Mouse (Mus musculus) embryonic fibroblast, embryonic 13.5 days (primary cell): ENCODE results near the gene G3bp2. TPM values are rescaled to one million over a fixed set of nuclear protein-coding genes. Genes with fewer than 3 reads are reported as not detected.

Experiments
- H3K27ac ChIP-seq: 2 replicates; pipeline ENCODE4 v1.5.1; 2012; ENCODE audit warnings: low read length, control low read depth, inconsistent platforms; ENCODE audit not compliant: insufficient read depth
- H3K4me1 ChIP-seq: 2 replicates; pipeline ENCODE4 v1.6.1; 2011; ENCODE audit warnings: low read length; ENCODE audit not compliant: control insufficient read depth, insufficient read depth
- H3K4me3 ChIP-seq: 2 replicates; pipeline ENCODE4 v1.5.1; 2011; ENCODE audit warnings: mild to moderate bottlenecking, control low read depth, low read length; ENCODE audit not compliant: insufficient read depth
- CTCF ChIP-seq: IDR thresholded peaks from 2 replicates; pipeline ENCODE4 v1.5.1; 2011; ENCODE audit warnings: mild to moderate bottlenecking, control low read depth, low read length, moderate library complexity, borderline replicate concordance; ENCODE audit not compliant: insufficient read depth
- POLR2A ChIP-seq: IDR thresholded peaks from 2 replicates; pipeline ENCODE4 v1.6.1; 2011; ENCODE audit warnings: low read depth, mild to moderate bottlenecking, control low read depth, low read length, moderate library complexity
- polyA plus RNA-seq: library from polyadenylated mRNA; stranded (reverse); fragments of >200 nt; gene quantifications from 2 replicates; pipeline ENCODE4 v1.2.4, GENCODE M21; 2011; ENCODE audit warnings: low read depth; ENCODE audit not compliant: missing spikeins, insufficient read length

Gene G3bp2
- polyA plus RNA-seq, 1 experiment: 104 TPM

GRCm38 (mm10) chr5:92103816-92104415, 20.4 kb upstream of the G3bp2 start:
- no peak overlapping the region for H3K4me3 ChIP-seq
- no peak for TF ChIP-seq CTCF
- TF ChIP-seq POLR2A: no peak

DNA sequence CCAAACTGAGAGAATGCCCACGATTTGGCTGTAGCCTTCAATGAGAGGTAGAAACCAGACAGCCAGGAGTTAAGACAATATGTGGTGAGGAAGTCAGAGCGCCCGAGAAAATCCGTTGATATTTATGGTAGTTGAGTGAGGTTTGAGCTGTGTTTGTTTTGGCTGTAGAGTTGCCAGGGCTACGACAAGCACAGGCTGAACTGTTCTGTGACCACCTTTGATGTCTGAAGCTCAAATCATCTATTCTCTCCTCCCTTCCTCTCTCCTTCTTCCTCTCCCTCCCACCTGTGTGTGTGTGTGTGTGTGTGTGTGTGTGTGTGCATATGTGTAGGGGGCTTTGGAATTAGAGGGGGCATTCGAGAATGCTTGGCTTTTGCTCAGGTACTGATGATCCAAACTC, 19.5 kb upstream of the G3bp2 start:
- no peak for TF ChIP-seq CTCF
- no peak for TF ChIP-seq POLR2A
- peaks cover 4% of the 10 kb centered on the region for H3K4me1 ChIP-seq
- no peak overlapping the region for H3K4me3 ChIP-seq

More at GRCm38 (mm10) chr5:92103816-92104415, 20.4 kb upstream of the G3bp2 start:
- H3K4me1 ChIP-seq: peaks cover 4% of the 10 kb centered on the region
- H3K27ac ChIP-seq: no peak overlapping the region

DNA sequence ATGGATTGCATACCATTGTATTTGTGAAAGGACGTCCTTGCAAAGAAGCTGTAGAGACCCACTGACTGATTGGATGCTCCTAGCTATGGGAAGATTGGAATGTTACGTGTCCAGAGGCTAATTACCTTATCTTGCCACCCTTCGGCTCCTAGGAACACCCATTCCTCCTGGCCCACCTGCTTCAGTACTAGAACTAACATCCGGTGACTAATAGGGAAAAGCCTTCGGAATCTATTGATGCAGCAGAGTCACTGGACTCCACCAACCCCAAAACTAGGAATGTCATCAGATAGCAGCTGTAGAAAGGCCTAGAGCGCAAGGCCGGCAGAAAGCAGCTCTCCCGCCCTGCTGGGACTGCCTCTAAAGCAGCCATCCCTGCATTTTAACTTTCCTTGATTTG, 18.1 kb upstream of the G3bp2 start:
- TF ChIP-seq POLR2A (no peak), CTCF (no peak)
- H3K4me1 ChIP-seq: peaks cover 4% of the 10 kb centered on the region

More for the DNA sequence above, 19.5 kb upstream of the G3bp2 start:
- no peak overlapping the region for H3K27ac ChIP-seq

DNA sequence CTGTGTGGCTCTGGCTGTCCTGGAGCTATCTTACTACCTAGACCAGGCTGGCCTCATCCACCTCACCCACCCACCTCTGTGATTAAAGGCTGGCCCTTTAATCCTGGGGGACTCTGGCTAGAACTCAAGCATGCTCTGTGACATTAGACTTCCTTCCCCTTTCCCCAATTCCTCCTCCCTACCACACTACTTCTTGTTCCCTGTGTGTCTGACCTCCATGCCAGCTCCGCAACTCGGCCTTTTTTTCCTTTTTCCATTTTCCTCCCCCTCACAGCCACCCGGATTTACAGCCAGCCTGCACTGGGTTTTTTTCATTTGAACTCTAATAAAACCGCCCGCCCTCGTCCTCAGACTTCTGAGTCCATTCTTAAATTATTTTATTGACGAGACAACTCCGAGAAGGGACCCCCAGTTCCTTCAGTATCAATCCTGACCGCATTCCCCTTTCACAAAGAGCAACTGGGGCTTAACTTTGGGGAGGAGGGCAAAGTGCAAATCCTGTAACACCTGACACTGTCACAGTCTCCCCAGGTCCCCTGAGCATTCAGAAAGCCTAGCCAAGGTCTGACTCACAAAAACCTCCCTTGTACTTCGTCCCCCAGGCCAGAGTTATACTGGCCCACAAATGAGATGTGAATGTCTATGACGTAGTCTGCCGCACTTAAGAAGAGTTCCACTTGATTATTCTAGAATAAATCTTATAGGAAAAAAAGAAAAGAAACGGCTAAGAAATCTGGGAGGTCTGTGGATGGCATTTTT, 15.0 kb upstream of the G3bp2 start:
- Histone ChIP-seq H3K4me1 (peaks cover 2% of the 10 kb centered on the region; the same call in 1 of the 2 replicates), H3K4me3 (no peak overlapping the region), H3K27ac (no peak overlapping the region)
- TF ChIP-seq CTCF (no peak), POLR2A (no peak)

More for the DNA sequence above, 18.1 kb upstream of the G3bp2 start:
- Histone ChIP-seq H3K27ac (no peak overlapping the region), H3K4me3 (no peak overlapping the region)

- Histone ChIP-seq H3K4me3 (no peak overlapping the region), H3K4me1 (no peaks in the 10 kb centered on the region; the same call in 1 of the 2 replicates), H3K27ac (no peak overlapping the region)
- TF ChIP-seq POLR2A (no peak), CTCF (no peak)
These were observed 14.3 kb upstream of the G3bp2 start for GRCm38 (mm10) chr5:92097779-92098178.

GRCm38 (mm10) chr5:92096786-92097185, 13.3 kb upstream of the G3bp2 start:
- Histone ChIP-seq H3K27ac (no peak overlapping the region), H3K4me3 (no peak overlapping the region)
- TF ChIP-seq CTCF: no peak
- no peak for TF ChIP-seq POLR2A

DNA sequence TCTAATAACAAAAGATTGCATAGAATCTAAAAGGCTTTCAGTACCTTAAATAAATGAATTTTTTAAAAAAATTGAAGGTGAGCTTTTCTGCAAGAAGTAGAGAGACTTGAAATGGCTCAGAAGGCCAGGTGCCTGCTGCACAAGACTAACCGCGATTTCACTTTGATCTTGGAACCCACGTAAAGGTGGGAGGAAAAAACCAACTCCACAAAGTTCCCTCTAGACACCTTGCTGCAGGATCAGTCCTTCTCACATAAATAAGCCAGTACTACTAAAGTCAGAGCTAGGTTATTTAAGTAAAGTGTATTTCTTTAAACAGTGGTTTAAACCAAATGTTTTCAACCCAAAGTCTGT, 10.5 kb upstream of the G3bp2 start:
- TF ChIP-seq POLR2A (no peak), CTCF (no peak)
- H3K4me1 ChIP-seq: no peaks in the 10 kb centered on the region; the same call in 1 of the 2 replicates
- H3K27ac ChIP-seq: no peak overlapping the region
- no peak overlapping the region for H3K4me3 ChIP-seq

More at GRCm38 (mm10) chr5:92096786-92097185, 13.3 kb upstream of the G3bp2 start:
- no peaks in the 10 kb centered on the region; the same call in 1 of the 2 replicates for H3K4me1 ChIP-seq

DNA sequence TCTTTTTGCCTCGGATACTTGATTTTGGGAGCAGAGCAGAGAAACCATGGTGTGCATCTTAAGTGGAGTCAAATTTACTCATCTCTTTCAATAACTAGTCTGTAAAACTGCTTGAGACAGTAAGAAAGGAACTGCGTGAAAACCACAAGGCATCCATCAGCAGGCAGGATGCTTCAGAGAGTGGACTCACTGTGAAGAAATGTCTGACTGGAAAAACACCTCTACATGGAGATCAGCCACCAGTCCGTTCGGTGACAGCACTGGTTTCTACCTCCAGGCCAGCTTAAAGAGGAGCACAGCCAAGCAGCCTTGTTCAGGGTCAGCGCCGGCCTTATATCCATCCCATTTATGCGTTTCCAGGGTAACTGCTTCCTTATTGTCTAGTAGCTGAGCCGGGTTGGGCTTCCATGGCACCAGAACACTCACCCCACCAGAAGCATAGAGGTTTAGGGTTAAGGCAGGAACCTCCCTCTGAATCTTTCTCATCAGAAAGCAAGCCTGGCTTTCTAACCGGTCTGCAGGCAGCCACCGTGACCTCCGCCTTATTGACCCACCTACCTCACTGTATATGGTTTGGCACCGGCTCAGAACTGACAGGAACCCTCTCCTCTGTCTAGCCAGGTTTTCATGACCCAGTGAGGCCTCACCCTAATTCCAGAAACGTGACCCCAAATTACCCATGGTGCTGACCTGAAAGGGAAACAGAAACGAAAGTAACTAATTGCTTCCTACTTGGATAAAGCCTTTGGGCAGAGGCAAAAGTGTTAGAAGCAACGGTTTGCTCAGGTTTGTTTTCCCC, 9.9 kb upstream of the G3bp2 start:
- Histone ChIP-seq H3K27ac (no peak overlapping the region), H3K4me1 (no peaks in the 10 kb centered on the region), H3K4me3 (no peak overlapping the region)
- TF ChIP-seq CTCF (no peak), POLR2A (no peak)

DNA sequence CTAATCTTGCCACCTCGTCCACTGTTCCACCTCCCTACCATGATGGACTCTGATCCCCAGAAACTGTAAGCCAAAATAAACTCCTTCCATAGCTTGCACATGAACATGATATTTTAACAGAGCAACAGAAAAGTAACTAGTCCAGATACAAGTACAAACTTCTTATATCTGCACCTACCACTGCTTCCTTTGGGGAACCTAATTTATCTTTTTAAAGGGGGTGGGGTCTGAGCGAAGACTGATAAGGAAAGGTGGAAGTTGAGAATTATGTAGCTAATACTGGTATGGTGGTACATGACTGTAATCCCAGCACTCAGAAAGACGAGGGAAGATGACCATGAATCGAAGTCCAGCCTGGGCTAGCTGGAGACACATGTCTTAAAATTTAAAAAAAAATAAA, 4.0 kb upstream of the G3bp2 start:
- no peak overlapping the region for H3K4me3 ChIP-seq
- H3K4me1 ChIP-seq: no peaks in the 10 kb centered on the region
- H3K27ac ChIP-seq: no peak overlapping the region
- TF ChIP-seq POLR2A (no peak), CTCF (no peak)
